Mouse (Mus musculus) megakaryocyte-erythroid progenitor cell, adult 5-6 weeks (primary cell): ENCODE measurements around the gene Kctd15. TPM values are rescaled to one million over a fixed set of nuclear protein-coding genes. Genes with fewer than 3 reads are reported as not detected.

ENCODE experiments used
- ATAC-seq: replicated peaks from 2 replicates; pipeline ENCODE4 v1.8.0; 2016; ENCODE audit warnings: mild to moderate bottlenecking, inconsistent platforms; ENCODE audit not compliant: severe bottlenecking, poor library complexity, low FRiP score, low TSS enrichment
- total RNA-seq, 2 experiments: library from RNA; stranded (forward) in 1 of 2; stranded (reverse) in 1 of 2; fragments of 200-1000, 215-1000 nt in 1 of 2; fragments of >200 nt in 1 of 2; fragmentation: Nextera tagmentation in 1 of 2; gene quantifications; 2 replicates each; pipeline ENCODE4 v1.2.3; 2014 to 2017

Kctd15 gene
- total RNA-seq, 2 experiments from 2014 or later: not detected

- no peak for ATAC-seq
Measured at GRCm38 (mm10) chr7:34632966-34633742, 23.4 kb downstream of the Kctd15 start.

GRCm38 (mm10) chr7:34630211-34631085, 26.1 kb downstream of the Kctd15 start:
- peak; percentile 63; the same call in 1 of the 2 replicates for ATAC-seq

- ATAC-seq: no peak
Measured at GRCm38 (mm10) chr7:34629702-34630210, 26.8 kb downstream of the Kctd15 start.

DNA sequence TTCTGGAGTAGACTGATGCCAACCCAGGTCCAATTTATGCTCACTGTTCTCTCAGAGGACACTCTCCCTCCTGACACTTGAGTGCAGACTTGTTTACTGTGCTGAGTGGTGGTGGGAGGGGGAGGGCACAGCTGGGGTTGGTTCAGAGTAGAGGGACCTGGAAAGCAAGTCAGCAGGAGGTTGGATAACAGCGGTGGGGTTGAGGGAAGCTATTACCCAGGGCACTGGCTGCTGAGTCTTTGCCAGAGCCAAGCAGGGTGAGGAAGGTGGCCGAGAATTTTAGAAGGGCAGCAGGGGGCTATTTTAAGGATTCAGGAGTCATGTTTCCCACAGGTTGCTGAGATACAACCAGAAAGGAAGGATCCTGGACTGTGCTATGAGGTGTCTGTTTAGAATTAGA, 36.1 kb downstream of the Kctd15 start:
- ATAC-seq: no peak

DNA sequence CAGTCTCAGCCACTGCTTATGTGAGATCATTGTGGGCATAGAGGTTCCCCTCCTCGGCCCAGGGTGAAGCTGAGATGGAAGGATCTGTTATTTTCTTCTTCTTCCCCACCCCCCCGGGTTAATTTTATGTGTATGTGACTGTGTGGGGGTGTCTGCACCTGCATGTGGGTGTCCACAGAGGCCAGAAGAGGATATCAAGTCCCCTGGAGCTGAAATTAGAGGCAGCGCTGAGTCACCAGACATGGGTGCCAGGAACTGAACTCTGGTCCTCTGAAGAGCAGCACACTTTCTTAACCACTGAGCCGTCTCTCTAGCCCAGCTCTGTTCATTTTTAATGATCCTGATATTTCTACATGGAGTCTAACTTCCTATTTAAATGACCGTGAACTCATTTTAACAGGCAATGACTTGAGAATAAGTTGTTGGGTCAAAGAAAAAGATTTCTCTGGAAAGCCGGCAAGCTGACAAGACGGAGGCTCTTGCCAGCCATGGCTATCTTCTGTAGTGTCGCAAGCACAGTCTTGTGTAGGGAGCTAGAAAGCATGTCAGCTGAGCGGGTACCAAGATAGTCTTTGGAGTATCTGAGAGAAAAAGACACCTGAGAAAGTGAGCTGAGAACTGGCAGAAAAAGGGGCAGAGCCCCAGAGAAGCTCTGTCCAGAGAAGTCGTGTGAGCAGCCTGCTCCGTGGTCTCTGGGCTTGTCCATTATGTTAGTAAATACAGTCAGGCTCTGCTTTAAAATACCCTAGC, 38.2 kb downstream of the Kctd15 start:
- no peak for ATAC-seq

GRCm38 (mm10) chr7:34616275-34616674, 40.3 kb downstream of the Kctd15 start:
- no peak for ATAC-seq

GRCm38 (mm10) chr7:34610445-34610844, 46.1 kb downstream of the Kctd15 start:
- no peak for ATAC-seq

GRCm38 (mm10) chr7:34607334-34607970, 49.1 kb downstream of the Kctd15 start:
- ATAC-seq: no peak

DNA sequence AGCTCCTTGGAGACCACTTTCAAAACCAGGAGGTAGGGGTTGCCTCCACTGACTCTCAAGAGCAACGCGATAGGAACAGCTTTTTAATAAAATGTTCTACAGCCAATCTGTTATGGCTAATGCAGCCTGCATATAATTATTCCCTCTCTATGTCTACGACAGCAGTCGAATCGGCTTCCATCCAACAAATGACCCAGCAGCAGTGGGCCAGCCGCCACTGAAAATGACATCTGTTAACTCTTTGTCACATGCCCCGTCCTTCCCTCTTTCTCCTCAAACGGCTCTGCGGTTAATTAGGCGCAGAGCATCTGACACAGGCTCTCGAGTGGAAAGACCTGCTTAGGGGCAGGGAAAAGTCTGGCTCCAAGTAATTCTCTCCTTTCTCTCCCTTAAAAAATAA, 49.8 kb downstream of the Kctd15 start:
- ATAC-seq: no peak

- no peak for ATAC-seq
Measured at GRCm38 (mm10) chr7:34606051-34606450, 50.5 kb downstream of the Kctd15 start.

GRCm38 (mm10) chr7:34598576-34598975, 58.0 kb downstream of the Kctd15 start:
- no peak for ATAC-seq

- no peak for ATAC-seq
Measured at GRCm38 (mm10) chr7:34597986-34598385, 58.5 kb downstream of the Kctd15 start.

- ATAC-seq: no peak
Measured at GRCm38 (mm10) chr7:34596531-34597235, 59.8 kb downstream of the Kctd15 start.

DNA sequence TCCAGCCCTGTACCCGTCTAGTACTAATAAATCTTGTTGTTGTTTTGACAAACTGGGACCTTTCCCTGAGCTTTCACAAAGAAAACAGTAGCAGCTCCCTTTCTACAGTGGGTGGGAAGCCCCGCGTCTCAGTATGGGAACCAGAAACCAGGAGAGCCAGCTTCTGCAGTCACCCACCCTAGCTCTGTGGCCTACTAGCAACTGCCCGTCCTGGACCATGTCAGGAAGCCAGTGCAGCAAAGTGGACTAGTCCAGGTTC, 61.3 kb downstream of the Kctd15 start:
- no peak for ATAC-seq

- no peak for ATAC-seq
Measured at GRCm38 (mm10) chr7:34594501-34595306, 61.8 kb downstream of the Kctd15 start.

GRCm38 (mm10) chr7:34590711-34591110, 65.8 kb downstream of the Kctd15 start:
- no peak for ATAC-seq
